Mouse (Mus musculus) B cell, adult 2 months (primary cell): ENCODE data around the gene Tmem198b.
"Not testable (repeated sequence)": the region's sequence is repeated elsewhere in the genome, so short reads cannot be mapped to it uniquely, and the experiment has no call there.

Experiments
- DNase-seq, 2 experiments: peaks; one replicate each; pipeline ENCODE4 v3.0.0; 2022

Gene Tmem198b

DNA sequence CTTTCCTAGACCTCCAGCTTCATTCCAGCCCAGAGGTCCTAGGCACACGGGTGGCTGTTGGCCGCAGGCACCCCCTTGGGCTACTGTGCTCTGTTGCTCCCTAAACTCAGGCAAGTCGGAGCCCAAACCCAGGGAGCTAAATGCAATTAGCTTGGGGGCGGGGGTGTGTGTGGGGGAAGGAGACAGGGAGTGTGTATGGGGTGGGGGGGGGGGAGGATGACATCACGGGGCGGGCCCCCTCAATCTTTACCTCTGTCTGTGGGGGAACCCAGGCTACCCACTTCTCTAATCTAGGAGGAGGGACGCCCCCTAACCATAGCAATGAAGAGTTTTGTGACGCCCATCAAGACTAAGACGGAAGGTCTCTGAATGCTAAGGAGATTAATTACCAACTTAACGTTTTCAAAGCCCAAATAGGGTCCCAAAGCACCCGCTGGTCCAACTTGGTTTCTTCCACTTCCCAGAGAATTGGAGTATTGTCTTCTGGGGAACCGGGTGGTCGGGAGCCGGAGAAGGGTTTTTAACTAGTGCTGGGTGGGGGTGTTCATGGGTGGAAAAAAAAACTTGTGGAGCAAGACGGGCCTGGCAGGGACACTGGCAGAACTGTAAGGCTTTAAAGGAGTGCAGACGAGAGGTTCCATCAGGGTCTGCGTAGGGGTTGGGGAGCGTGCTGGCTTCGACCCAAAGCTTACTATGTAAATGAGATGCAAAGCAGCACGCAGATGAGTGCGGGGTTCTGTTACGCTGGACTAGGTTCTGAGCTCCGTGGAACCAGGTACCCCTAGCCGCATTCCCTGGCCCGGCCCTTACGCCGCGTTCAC lies at the start of gene Tmem198b:
Gene Tmem198b (minus strand): TSS at position 100 of the 821 bp plus-strand sequence.
- DNase-seq: peak; percentile 75 to 77

DNA sequence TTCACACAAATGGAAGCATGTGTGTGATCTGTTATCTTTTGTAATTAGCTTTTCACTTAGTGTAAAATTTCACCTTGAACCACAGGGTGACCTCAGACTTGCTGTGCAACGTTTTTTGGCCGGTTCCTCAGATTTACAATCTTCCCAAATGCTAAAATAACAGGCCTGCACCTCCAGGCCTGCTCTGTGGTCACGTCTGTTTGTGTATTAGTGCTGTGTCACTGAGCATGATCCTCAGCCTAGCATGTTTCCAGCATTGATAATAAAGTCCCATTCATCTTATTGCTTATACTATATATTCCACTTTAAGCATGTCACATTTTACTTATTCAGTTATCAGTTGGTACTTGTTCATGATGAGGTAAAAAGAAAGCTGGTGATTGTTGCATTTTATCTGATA lies 46.2 kb upstream of the Tmem198b start:
- DNase-seq: no peak

GRCm38 (mm10) chr10:128848426-128848825 lies 44.3 kb upstream of the Tmem198b start:
- no peak for DNase-seq

- no peak for DNase-seq
Measured at GRCm38 (mm10) chr10:128846664-128847063, 42.5 kb upstream of the Tmem198b start.

- DNase-seq: peak in 1 of 2 experiments; percentile 31
Measured at GRCm38 (mm10) chr10:128845516-128845915, 41.3 kb upstream of the Tmem198b start.

DNA sequence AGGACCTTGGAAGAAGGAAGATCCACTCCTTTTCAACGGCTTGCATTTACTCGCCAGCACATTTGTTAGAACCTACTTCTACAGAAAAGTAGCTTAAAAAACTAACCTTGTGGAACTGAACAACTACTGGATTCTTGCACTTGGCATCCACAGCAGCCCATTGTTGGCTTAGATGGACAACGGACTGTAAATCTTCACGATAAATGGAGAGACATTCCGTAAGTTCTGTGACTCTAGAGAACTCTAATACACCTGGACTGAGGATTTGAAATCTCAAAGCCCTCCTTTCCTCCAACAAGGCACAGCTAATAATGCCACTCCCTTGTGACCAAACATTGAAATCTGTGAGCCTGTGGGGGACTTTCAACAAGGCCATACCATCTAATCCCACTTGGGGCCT lies 39.1 kb upstream of the Tmem198b start:
- no peak for DNase-seq

DNA sequence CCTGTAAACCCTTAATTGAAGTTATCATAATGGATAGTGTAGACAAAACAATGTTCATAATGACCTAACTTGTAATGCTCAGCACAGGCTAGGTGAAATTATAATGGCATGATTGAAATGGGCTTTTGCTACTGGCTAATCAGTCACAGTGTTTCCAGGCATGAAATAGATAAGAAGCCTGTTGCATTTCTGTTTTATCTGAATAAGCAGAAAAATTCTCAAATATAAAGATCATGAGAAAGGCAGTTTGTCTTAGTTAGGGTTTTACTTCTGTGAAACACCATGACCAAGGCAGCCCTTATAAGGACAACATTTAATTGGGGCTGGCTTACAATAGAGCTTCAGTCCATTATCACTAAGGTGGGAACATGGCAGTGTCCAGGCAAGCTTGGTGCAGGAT lies 36.4 kb upstream of the Tmem198b start:
- DNase-seq: no peak

DNA sequence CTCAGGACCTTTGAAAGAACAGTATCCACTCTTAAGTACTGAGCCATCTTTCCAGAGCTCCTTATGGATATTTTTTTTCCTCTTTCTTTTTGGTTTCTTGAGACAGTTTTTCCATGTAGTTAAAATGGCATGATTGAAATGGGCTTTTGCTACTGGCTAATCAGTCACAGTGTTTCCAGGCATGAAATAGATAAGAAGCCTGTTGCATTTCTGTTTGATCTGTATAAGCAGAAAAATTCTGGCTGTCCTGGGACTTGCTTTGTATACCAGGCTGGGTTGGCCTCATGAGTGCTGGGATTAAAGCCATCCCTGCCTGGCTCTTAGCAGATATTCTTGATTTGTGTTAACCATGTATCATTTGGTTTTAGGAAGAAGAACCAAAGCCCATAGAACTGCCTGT lies 35.3 kb upstream of the Tmem198b start:
- DNase-seq: no peak

DNA sequence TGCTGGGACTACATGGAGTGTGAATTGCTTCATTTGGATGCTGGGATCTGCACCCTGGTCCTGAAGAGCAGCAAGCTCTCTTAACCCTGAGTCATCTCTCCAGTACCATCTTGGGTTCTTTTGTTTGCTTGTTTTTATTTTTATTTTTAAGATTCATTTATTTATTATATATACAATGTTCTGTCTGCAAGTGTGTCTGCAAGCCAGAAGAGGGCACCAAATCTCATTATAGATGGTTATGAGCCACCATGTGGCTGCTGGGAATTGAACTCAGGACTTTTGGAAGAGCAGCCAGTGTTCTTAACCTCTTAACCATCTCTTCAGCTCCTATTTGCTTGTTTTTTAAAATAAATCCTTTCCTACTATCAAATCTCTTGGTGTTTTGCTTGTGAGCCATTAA lies 33.2 kb upstream of the Tmem198b start:
- DNase-seq: no peak

DNA sequence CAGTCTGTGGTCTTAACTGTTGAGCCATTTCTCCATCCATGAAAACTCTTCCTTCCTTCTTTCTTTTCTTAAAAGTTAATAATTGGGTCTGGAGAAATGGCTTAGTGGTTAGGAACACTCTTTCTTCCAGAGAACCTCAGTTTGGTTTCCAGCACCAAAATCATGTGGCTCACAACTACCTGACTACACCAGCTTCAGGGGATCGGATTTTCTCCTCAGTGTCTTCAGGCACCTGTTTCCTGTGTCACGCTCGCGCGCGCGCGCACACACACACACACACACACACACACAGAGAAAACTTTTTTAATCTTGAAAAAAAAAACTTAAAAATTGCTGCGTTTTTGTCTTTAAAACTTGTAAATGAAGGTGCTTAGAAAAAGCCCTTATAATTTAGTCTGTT lies 19.7 kb upstream of the Tmem198b start:
- DNase-seq: no peak

DNA sequence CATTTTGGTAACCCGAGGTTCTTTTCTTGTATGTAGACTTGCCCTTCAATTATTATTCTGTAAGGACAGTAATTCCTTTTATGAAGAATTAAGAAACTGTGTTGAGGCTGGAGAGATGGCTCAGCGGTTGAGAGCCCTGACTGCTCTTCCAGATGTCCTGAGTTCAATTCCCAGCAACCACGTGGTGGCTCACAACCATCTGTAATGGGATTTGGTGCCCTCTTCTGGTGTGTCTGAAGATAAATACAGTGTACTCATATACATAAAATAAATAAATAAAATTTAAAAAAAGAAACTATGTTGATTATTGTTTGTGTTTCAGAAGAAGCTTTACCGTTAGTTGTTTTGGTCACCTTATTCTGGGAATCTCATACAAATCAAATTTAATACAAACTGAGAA lies 18.9 kb upstream of the Tmem198b start:
- not testable (repeated sequence) for DNase-seq

GRCm38 (mm10) chr10:128822135-128822534 lies 18.0 kb upstream of the Tmem198b start:
- DNase-seq: no peak

GRCm38 (mm10) chr10:128821358-128822056 lies 17.3 kb upstream of the Tmem198b start, which contains the start of gene Ormdl2:
Gene Ormdl2, minus strand, starts transcription at chr10:128821645.
- peak; percentile 96 to 97 for DNase-seq

- DNase-seq: no peak
Measured at GRCm38 (mm10) chr10:128820217-128820616, 16.0 kb upstream of the Tmem198b start.

DNA sequence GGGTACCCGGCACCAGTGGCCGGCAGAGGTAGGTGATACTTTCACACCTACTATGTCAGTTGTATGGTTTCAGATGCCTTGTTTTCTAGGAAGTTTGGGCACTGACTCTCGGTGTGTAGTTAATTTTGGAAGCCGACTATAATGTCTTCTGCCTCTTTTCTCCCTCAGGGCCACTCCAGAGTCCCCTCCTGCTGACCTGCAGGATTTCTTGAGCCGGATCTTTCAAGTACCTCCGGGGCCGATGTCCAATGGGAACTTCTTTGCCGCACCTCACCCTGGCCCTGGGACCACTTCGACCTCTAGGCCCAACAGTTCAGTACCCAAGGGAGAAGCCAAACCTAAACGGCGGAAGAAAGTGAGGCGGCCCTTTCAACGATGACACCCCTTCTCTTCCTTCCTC lies 12.9 kb upstream of the Tmem198b start, which contains the start of gene Sarnp:
Gene Sarnp (plus strand): TSS at position 301 of the 400 bp plus-strand sequence.
- DNase-seq: no peak

DNA sequence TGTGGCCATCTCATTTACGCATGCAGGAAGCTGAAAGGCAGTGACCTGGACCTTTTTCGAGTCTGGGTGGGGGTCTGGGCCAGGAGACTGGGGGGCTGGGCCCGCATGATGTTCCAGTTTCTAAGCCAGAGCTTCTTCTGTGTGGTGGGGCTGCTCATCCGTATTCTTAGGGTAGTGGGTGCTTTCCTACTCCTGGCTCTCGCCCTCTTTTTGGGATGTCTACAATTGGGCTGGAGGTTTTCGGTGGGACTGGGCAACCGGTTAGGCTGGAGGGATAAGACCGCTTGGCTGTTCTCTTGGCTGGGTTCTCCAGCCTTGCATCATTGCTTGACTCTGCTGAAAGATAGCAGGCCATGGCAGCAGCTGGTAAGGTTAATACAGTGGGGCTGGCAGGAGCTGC lies 2.8 kb upstream of the Tmem198b start:
- no peak for DNase-seq

GRCm38 (mm10) chr10:128806086-128806485 lies 1.9 kb upstream of the Tmem198b start:
- no peak for DNase-seq

DNA sequence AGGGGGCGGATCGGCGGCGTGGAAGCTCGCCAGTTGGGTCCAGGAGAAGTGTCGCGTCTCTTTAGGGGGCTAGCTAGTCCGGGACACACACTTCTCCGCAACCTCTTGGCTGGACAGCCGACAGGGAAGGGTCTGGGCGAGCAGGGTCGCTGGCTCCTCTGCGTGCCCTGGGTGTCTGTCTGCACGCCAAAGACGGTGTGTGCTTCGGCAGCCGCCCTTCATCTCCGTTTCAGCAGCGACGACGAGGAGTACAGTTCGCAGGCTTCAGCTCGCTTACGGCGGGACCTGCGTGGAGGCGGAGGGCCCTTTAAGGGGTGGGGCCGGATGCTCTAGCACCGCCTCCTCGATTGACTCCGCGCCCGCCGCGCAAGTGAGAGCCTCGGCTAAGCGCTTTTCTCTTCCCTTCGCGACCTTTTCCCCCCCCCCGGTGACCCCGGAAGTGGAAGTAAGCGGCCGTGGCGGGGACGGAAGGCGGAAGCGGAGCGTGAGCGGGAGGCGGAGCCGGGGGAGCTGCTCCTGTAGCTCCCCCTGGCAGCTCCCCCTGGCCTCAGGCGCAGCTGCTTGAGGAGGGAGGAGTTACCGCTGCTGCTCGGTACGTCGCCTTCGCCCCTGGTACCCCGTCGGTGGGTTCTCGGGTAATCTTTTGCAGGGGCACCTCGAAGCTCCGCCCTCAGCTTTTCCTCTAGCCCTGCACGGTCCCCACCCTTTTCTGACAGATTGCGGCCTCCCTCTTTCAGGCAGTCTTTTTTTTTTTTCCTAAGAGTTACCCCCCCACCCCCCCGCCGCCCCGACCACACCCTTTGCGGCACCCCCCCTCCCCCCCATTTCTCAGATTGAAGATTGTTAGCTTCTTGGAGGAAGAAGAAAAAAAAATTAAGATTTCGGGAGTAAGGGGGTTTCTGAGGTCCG lies 1.2 kb upstream of the Tmem198b start:
- DNase-seq: peak; percentile 95 to 96

DNA sequence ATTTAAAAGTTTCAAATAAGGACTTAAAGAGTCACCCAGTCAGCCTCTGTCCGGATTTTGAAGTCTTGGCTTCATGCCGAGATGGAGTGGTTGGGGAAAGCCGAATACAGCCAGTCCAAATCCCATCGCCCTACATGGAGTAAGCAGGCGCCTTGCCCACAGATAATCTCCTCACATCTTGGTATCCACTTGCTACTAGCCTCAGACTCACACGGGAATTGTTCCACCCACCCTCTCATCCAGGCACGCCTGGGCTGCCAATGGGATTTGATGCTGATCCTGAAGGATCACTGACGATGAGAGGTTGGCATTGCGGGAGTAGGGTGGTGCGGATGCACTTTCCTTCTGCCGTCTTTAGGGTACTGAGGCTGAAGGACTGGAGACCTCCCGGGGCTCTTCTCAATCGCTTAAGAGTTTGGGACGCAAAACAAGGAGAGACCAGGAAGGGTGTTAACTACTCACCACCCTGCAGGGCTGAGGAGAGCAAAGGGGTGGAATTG lies 349 bp downstream of the Tmem198b start, which contains the start of gene Dnajc14:
Gene Dnajc14 (plus strand): TSS at position 292 of the 500 bp plus-strand sequence.
- DNase-seq: no peak

GRCm38 (mm10) chr10:128803361-128803760 lies 809 bp downstream of the Tmem198b start:
- no peak for DNase-seq

GRCm38 (mm10) chr10:128802956-128803355 lies 1.2 kb downstream of the Tmem198b start:
- DNase-seq: no peak

DNA sequence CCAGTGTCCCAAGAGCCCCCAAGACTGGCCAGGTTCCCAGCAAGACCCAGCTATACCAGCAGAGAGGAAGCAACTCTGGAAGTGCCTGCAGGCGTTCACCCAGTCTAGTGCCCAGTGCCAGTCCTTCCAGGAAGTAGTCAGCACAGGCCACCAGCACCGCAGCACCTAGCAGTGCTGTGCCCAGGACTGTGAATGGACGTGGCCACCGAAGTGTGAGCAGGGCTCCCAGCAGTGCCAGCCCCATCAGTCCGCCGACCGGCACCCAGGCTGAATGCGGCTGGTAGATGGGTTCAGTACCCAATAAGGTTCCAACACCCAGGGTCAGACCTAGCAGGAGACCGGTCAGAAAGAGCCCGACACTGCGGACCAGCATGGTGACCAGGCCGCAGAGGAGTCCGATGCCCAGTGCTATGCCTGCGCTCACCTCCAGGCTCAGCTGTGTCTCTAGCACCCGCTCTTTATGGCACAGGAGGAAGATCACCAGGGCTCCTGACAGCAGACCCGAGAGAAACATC lies 2.1 kb downstream of the Tmem198b start:
- no peak for DNase-seq
